Mouse (Mus musculus): ENCODE data around the gene Nol3.

GRCm38 (mm10) chr8:105308428-105308827 is 32.5 kb downstream of the Nol3 start:
- TF ChIP-seq CTCF (IDR thresholded peaks at IDR 0.05; ENCODE audit: borderline replicate concordance, control insufficient read depth, extremely low read depth, insufficient read depth, low read length, poor library complexity) = no peak
- TF ChIP-seq POLR2A (IDR thresholded peaks at IDR 0.05; ENCODE audit: control insufficient read depth, extremely low read depth, insufficient read depth, low read length, poor library complexity) = no peak
